Mouse (Mus musculus) cerebellum, adult 2 months (tissue): ENCODE measurements around the gene Gdpd5. TPM values are rescaled to one million over a fixed set of nuclear protein-coding genes. Genes with fewer than 3 reads are reported as not detected.

Source experiments
- DNase-seq, 2 experiments: peaks; one replicate each; pipeline ENCODE4 v3.0.0; 2021
- H3K27ac ChIP-seq: fragments of 200-500 bp; 2 replicates; pipeline ENCODE4 v1.5.1; 2012; ENCODE audit warnings: low read length, control low read depth, inconsistent platforms; ENCODE audit not compliant: insufficient read depth
- H3K27me3 ChIP-seq: fragments of 200-500 bp; 2 replicates; pipeline ENCODE4 v1.6.1; 2012; ENCODE audit warnings: inconsistent platforms, mild to moderate bottlenecking, low read length, moderate library complexity; ENCODE audit not compliant: control insufficient read depth, insufficient read depth
- H3K4me1 ChIP-seq: fragments of 200-500 bp; 2 replicates; pipeline ENCODE4 v1.6.1; 2011; ENCODE audit warnings: low read length; ENCODE audit not compliant: control insufficient read depth, insufficient read depth
- H3K4me3 ChIP-seq: fragments of 200-500 bp; replicated peaks from 2 replicates; pipeline ENCODE3; 2011; ENCODE audit warnings: mild to moderate bottlenecking, low read depth, low read length, control low read depth; ENCODE audit not compliant: insufficient read depth
- CTCF ChIP-seq: fragments of 200-500 bp; IDR thresholded peaks from 2 replicates; pipeline ENCODE4 v1.5.1; 2011; ENCODE audit warnings: low read depth, mild to moderate bottlenecking, control low read depth, low read length, moderate library complexity, borderline replicate concordance; ENCODE audit not compliant: insufficient read depth
- POLR2A ChIP-seq: fragments of 200-500 bp; IDR thresholded peaks from 2 replicates; pipeline ENCODE4 v1.6.1; 2011; ENCODE audit warnings: low read length, control low read depth, borderline replicate concordance; ENCODE audit not compliant: insufficient read depth
- WGBS: fragments of 180-500 bp; shearing (Covaris S2); methylation state at CpG from one replicate; pipeline ENCODE4 v1.1.7; 2018; 5-methylcytosine and 5-hydroxymethylcytosine counted together
- polyA plus RNA-seq: library from polyadenylated mRNA; depleted of rRNA; stranded (reverse); fragments of >200 nt; gene quantifications from 2 replicates; pipeline ENCODE4 v1.2.3, GENCODE M21; 2012

The Gdpd5 gene
- polyA plus RNA-seq, 1 experiment = 49.4 TPM

- Histone ChIP-seq H3K27ac (no peak overlapping the region), H3K4me1 (peaks cover 70% of the 10 kb centered on the region), H3K4me3 (no peak overlapping the region), H3K27me3 (no peaks in the 10 kb centered on the region)
- peak; percentile 45 to 78 for DNase-seq
- TF ChIP-seq CTCF = no peak
- no peak for TF ChIP-seq POLR2A
- WGBS = 29% methylated on average over 2 of the region's 2 CpGs
These were observed 11.5 kb downstream of the Gdpd5 start for GRCm38 (mm10) chr7:99392696-99393095.

GRCm38 (mm10) chr7:99393711-99394325 lies 12.6 kb downstream of the Gdpd5 start:
- DNase-seq = peak; percentile 72 to 79
- Histone ChIP-seq H3K4me3 (no peak overlapping the region), H3K27ac (no peak overlapping the region), H3K27me3 (no peaks in the 10 kb centered on the region), H3K4me1 (peaks cover 68% of the 10 kb centered on the region)
- 25% methylated on average over 13 of the region's 13 CpGs for WGBS
- TF ChIP-seq POLR2A (no peak), CTCF (no peak)

- Histone ChIP-seq H3K4me3 (no peak overlapping the region), H3K27me3 (no peaks in the 10 kb centered on the region), H3K27ac (no peak overlapping the region), H3K4me1 (peaks cover 68% of the 10 kb centered on the region)
- no peak for TF ChIP-seq POLR2A
- WGBS = 85% methylated on average over 4 of the region's 4 CpGs
- DNase-seq = no peak
These were observed 14.2 kb downstream of the Gdpd5 start for GRCm38 (mm10) chr7:99395385-99395784.

- H3K4me3 ChIP-seq = no peak overlapping the region
These were observed 14.8 kb downstream of the Gdpd5 start for GRCm38 (mm10) chr7:99395908-99396616.

GRCm38 (mm10) chr7:99396994-99397659 lies 15.9 kb downstream of the Gdpd5 start:
- 38% methylated on average over 11 of the region's 11 CpGs for WGBS
- Histone ChIP-seq H3K4me3 (no peak overlapping the region), H3K27me3 (no peaks in the 10 kb centered on the region), H3K4me1 (peaks cover 57% of the 10 kb centered on the region), H3K27ac (no peak overlapping the region)
- TF ChIP-seq POLR2A (no peak), CTCF (no peak)
- DNase-seq = peak; percentile 83 to 85

More at GRCm38 (mm10) chr7:99395908-99396616, 14.8 kb downstream of the Gdpd5 start:
- DNase-seq = peak; percentile 50 to 56
- H3K4me1 ChIP-seq = peaks cover 67% of the 10 kb centered on the region
- 48% methylated on average over 11 of the region's 11 CpGs for whole genome bisulfite sequencing
- H3K27me3 ChIP-seq = no peaks in the 10 kb centered on the region
- H3K27ac ChIP-seq = no peak overlapping the region
- TF ChIP-seq CTCF (no peak), POLR2A (no peak)

GRCm38 (mm10) chr7:99401373-99401772 lies 20.2 kb downstream of the Gdpd5 start:
- H3K4me1 ChIP-seq = peaks cover 18% of the 10 kb centered on the region
- TF ChIP-seq CTCF = no peak
- TF ChIP-seq POLR2A = no peak
- H3K27me3 ChIP-seq = no peaks in the 10 kb centered on the region
- DNase-seq = no peak
- WGBS = 87% methylated on average over 8 of the region's 8 CpGs
- no peak overlapping the region for H3K27ac ChIP-seq
- no peak overlapping the region for H3K4me3 ChIP-seq

- peaks cover 7% of the 10 kb centered on the region; the same call in 1 of the 2 replicates for H3K4me1 ChIP-seq
- TF ChIP-seq CTCF (no peak), POLR2A (no peak)
- WGBS = 78% methylated on average over 6 of the region's 6 CpGs
- no peaks in the 10 kb centered on the region for H3K27me3 ChIP-seq
- no peak overlapping the region for H3K27ac ChIP-seq
- no peak for DNase-seq
- H3K4me3 ChIP-seq = no peak overlapping the region
These were observed 21.3 kb downstream of the Gdpd5 start for GRCm38 (mm10) chr7:99402477-99402876.

GRCm38 (mm10) chr7:99403254-99403653 lies 22.0 kb downstream of the Gdpd5 start:
- H3K4me1 ChIP-seq = peaks cover 5% of the 10 kb centered on the region

More at GRCm38 (mm10) chr7:99403254-99403653, 22.0 kb downstream of the Gdpd5 start:
- Histone ChIP-seq H3K27me3 (no peaks in the 10 kb centered on the region), H3K4me3 (no peak overlapping the region), H3K27ac (no peak overlapping the region)
- 92% methylated on average over 7 of the region's 7 CpGs for WGBS
- DNase-seq = no peak
- TF ChIP-seq CTCF = no peak
- TF ChIP-seq POLR2A = no peak
